Mouse (Mus musculus): ENCODE results near the gene Olfr1189.
"Not testable (repeated sequence)": the region's sequence is repeated elsewhere in the genome, so short reads cannot be mapped to it uniquely, and the experiment has no call there.

Olfr1189 gene

DNA sequence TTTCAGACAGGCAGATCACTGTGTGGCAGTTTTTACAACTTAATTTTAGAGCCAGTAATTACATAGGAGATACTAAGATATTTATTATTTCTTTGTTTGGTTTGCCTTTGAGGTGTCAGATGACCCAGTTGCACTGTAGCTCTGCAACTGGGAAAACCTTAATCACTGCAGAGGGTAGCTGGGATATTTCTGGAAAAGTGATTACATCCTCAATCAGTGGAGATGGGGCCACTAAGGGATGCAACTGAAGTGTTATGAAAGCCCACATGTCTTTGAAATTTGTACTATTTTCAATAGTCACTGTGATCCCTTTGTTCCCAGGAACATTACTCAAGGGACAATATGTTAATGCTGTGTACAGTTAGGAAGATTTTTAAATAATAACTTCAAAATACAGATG is at the start of gene Olfr1189:
Olfr1189 (plus strand) TSS at position 301 of the 400 bp plus-strand sequence.
- DNase-seq (ENCODE audit: inconsistent age in 2 of 2, low spot score in 1 of 2) = no peak

DNA sequence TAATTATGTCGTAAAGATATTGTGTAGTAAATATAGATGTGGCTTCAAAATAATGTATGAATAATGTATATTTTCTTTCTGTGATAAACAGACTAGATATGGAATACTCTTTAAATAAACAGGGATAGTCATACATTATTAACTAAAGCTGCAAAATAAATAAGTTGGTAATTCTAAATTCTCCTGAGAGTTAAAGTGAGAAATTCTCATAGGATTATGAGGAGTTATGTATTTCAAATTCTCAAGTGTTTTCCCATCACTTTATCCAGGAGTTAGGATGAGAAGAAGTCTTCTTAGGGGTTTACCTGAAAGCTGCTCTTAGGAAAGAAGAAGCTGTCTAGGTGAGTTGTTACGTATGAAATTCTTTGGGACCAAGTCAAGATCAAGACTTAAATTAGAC is 29.6 kb upstream of the Olfr1189 start, which contains the start of gene Olfr1188:
Olfr1188 (plus strand) TSS at position 301 of the 400 bp plus-strand sequence.
- DNase-seq (ENCODE audit: inconsistent age in 2 of 2, low spot score in 1 of 2) = no peak

DNA sequence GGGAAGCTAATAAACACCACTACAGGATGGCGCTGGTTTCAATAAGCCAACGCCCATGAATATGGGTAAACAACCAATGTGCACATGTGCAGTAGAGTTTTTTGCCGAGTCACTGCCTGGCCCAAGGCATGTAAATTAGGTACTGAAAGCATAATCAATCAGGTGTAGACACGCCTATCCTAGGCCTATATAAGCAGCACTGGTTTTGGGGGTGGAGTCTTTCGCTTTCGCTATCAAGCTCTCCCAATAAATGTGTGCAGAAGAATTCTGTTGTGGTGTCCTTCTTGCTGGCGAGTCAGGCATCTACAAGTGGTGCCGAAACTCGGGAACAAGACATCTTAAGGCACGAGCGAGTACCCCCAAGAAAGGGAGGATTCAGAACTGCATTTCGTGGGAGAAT is 13.6 kb upstream of the Olfr1189 start:
- not testable (repeated sequence) for DNase-seq (ENCODE audit: inconsistent age in 2 of 2, low spot score in 1 of 2)

DNA sequence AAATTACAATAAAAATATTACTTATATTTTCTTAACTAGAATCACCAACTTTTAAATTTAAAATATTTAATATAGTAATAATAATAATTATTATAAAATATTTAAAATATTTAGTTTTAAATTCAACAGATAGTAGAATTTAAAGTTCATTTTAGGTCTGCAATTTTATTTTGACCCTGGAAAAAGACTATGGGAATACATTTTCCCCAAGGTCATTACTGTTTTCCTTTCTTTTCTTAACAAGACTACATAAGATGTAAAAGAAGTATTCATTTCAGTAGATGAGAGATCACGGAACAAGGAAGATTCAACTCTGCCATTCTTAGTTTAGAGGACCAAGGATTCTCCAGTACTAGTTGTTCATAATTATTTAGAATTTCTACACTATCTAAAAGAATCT is 54.0 kb downstream of the Olfr1189 start, which contains the start of gene Olfr1191-ps1:
Olfr1191-ps1 (plus strand) TSS at position 301 of the 400 bp plus-strand sequence.
- DNase-seq (ENCODE audit: inconsistent age in 2 of 2, low spot score in 1 of 2) = not testable (repeated sequence)

Data from adrenal gland, adult (tissue).